Mouse (Mus musculus): ENCODE data around the gene Hist1h2bn.
"Not testable (repeated sequence)": the region's sequence is repeated elsewhere in the genome, so short reads cannot be mapped to it uniquely, and the experiment has no call there.

Hist1h2bn gene

DNA sequence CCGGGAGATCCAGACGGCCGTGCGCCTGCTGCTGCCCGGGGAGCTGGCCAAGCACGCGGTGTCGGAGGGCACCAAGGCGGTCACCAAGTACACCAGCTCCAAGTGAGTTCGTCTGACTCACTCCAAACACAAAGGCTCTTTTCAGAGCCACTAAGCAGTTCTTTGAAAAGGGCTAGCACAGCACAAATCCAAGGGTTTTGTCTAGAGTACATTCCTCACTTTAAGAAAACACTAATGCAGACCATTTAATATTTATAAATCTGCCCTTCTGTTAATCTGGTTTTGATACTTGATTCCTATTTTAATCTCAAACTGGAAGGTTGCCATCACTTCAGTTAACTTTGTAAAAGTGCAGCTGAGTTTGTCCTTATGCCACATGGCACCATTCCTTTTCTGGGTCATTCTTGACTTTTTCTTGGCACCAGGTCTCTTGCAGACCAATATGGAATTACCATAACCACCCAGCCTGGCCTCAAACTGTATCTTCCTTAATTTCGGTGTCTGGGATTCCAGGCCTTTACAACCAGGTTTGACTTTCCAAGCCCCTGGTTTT is 31.5 kb upstream of the Hist1h2bn start:
- in situ Hi-C loops (cut with MboI; ENCODE audit: low pct_unique_long_range_greater_than_20kb in 1 of 2, low sequenced_read_pairs in 2 of 2, unreplicated experiment in 1 of 2): no loop called here

DNA sequence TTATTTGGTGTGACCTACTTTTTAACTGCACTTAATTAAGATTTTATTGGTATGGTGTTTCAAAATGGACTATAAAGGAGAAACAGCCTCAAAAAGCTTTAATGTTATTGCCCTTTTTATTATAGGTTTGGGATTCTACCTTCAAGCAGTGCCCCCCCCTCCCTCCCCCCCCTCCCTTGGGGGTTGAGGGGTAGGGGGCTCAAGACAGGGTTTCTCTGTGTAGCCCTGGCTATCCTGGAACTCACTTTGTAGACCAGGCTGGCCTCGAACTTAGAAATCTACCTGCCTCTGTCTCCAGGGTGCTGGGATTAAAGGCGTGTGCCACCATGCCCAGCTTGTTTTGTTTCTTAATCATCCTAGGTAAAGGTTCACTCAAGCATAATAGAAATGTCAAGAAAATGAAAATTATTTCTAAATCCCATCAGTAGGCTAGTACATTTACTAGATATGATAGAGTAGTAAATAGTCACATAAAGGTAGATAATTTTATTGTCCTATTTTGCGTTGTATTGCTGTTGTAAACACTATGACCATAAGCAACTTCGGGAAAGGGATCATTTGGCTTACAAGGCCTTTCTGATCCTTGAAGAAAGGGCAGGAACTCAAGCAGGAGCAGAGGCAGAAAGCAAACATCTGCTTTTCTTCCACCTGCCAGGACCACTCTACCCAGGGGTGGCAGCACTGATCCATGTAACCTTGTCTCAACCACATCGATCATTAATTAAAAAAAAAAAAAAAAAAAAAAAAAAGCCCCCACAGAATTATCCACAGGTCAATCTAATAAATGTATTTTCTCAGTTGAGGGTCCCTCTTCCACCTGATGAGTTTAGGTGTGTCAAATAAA is 30.7 kb upstream of the Hist1h2bn start:
- in situ Hi-C loops (cut with MboI; ENCODE audit: low pct_unique_long_range_greater_than_20kb in 1 of 2, low sequenced_read_pairs in 2 of 2, unreplicated experiment in 1 of 2): no loop called here

DNA sequence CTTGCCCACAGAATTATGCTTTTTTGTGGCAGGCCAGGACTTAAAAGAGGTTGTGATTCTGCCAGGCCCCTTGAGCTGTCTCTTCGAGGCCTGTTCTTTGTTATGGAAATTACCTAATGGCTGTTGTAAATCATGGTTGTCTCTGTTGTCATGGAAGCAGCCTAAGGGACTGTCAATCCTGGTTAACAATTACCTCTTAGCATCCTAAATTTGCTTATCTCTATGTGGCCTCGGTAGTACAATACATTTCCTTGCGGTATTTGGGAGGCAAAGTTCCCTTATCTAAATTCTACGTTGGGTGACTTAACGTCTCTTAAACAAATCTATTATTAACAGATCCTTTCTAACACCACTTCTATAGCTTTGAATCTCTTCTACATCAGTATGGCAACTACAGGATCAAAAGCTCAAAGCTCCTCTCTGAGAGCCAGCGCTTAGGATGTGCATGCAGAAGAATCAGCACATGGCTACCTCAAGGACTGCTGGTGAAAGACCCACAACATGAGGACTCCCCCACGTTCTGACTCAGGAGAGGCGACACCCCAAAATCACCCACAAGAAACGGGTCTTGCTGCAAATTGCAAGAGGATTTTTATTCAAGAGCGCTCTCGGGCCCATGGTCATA is 25.9 kb upstream of the Hist1h2bn start:
- in situ Hi-C loops (cut with MboI; ENCODE audit: low pct_unique_long_range_greater_than_20kb in 1 of 2, low sequenced_read_pairs in 2 of 2, unreplicated experiment in 1 of 2): no loop called here

DNA sequence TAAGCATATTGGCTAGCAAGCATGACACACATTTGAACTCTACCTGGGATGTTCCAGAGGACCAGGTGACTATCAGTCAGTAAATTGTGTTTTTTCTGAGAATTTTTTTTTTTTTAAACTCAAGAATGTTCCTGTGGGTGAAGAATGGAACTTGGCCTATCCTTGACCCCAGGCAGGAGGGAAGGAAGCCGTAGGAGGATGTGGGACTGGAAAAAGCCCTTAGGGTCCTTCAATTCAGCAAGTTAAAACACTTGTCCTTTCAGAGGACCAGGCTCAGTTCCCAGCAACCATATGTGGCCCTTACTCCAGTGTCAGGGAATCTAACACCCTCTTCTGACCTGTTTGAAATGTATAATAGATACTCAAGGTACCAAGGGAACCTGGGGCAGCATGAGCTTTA is 24.4 kb upstream of the Hist1h2bn start:
- in situ Hi-C loops (cut with MboI; ENCODE audit: low pct_unique_long_range_greater_than_20kb in 1 of 2, low sequenced_read_pairs in 2 of 2, unreplicated experiment in 1 of 2): no loop called here

DNA sequence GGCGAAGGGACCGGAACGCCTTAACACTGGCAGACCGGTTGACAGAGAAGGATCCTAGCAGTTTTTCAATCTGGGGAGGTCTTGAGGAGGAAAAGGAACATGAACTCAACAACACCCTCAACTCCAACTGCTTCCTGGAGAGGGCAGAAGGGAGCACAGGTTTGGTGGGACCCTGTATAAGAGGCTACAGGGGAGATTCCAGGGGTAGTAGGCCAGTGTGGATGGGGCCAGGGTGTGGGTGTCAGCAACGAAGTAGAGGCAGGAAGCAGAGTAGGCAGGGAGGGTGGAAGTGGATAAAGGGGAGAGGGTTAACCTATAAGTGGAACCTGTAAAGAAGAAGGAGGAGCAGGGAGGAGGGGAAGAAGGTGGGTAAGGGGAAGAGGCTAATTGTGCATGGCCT is 20.5 kb upstream of the Hist1h2bn start:
- in situ Hi-C loops (cut with MboI; ENCODE audit: low pct_unique_long_range_greater_than_20kb in 1 of 2, low sequenced_read_pairs in 2 of 2, unreplicated experiment in 1 of 2): no loop called here

DNA sequence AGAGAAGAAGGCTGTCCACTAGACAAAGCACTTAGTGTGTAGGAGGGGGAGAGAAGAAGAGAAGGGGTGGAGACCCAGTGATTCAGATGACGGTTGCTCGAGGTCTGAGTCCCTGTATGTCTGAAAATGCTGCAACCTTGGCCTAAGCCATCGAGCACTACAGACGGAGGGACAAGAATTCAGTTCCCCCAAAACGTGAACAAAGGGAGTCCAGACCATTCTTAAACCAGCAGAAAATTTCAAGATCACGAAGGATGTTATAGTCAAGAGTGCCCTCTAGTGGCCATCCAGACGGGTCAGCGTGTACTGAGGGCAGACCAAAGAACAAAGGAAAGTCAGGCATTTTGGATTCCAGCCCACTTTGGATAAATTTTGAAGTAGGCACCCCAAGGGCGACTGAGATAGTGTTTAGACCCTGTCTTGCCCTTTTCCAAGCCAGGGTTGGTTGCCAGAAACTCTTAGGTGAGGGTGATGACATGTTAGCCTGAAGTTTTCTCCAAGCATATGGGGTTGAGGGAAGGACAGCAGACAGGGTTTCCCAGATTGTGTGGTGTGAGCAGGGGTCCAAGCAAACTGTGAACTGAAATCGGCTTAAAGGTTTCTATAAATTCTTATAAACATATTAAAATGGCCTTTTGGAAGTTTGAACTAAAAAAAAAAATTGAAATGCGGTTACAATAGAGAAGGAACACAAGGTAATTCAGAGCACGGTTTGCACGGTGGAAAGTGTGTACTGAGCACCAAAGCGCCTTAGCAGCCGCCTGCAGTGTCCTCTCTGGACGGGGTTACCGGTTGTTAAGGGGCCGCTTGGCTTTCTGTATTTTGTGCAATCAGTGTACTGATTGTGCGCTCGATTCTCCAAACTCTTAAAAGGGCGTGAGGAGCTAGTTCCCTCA is 19.7 kb upstream of the Hist1h2bn start:
- in situ Hi-C loops (cut with MboI; ENCODE audit: low pct_unique_long_range_greater_than_20kb in 1 of 2, low sequenced_read_pairs in 2 of 2, unreplicated experiment in 1 of 2): no loop called here

DNA sequence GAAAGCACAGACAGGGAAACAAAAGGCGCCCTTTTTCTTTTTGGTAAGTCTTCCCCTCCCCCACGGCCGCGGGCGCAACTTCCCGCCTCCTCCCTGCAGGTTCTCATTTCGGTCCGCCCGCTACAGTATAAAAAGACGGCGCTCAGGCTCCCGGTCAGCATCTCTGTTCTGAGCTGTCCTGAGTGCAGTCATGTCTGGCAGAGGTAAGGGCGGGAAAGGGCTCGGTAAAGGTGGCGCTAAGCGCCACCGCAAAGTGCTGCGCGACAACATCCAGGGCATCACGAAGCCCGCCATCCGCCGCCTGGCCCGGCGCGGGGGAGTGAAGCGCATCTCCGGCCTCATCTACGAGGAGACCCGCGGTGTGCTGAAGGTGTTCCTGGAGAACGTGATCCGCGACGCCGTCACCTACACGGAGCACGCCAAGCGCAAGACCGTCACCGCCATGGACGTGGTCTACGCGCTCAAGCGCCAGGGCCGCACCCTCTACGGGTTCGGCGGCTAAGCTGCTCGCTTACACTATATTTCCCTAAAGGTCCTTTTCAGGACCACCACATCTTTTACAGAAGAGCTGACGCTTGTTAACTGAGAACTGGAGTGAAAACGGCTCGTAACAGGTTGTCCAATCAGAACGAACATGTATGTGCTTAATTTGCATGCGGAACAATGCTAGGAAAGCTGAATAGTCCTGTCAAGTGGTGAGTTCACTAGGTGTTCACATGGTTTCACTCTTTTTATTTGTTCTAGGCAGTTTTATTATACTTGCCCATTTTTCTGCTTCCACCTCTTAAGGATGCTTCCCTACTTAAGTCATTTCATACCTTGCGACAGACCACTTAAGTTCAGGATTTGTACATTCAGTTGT is 18.8 kb upstream of the Hist1h2bn start, which contains the start of gene Hist1h4j:
Hist1h4j (plus strand) TSS at position 159 of the 862 bp plus-strand sequence.
- in situ Hi-C loops (cut with MboI; ENCODE audit: low pct_unique_long_range_greater_than_20kb in 1 of 2, low sequenced_read_pairs in 2 of 2, unreplicated experiment in 1 of 2): not testable (repeated sequence)

DNA sequence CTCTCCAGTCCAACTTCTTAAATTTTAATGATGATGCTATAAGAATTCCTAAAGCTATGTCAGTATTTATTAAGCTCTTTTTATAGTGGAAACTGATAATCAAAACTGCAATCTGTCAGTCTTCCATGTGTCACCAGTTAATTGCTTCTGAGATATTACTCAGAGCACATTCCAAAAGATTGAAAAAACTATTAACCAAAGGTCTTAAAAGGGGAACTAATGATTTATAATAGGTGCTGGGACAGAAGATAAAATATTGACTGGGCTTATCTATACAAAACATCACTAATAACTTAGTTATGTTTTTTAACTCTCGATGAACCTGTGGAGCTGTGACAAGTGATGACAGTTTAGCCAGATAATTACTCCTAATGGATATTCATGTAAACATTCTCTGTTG is 8.9 kb upstream of the Hist1h2bn start:
- in situ Hi-C loops (cut with MboI; ENCODE audit: low pct_unique_long_range_greater_than_20kb in 1 of 2, low sequenced_read_pairs in 2 of 2, unreplicated experiment in 1 of 2): no loop called here

DNA sequence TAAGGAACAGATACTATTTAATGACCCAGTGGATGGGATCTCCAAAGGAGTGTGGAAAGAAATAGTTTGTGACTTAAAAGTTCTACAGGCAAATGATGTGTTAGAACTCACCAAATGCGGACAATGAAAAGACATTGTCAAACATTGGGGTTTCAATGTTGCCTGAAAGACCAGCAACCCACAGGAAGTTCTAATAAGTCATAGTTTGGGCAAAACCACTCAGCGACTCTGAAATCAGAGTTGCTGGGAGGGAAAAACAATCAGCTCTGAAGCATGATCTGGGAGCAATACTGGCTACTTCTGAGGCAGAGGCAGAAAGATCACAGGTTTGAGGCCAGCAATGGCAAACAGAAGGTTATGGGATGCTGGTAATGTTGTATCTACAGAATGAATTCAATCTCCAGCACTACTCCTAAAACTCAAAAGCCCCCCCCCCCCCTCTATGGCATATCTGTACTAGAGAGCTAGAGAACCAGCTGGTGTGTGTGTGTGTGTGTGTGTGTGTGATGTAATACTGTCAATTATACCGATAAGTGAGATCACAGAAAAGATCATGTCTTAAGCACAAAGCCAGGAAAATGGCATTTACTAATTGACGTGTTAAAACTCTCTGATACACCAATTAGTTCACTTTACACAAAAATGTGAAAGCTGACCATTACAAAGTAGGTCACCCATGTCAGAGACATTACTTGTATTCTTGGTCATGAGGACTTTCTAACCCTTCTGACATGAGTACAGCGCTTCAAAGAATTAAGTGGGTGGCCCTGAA is 4.3 kb upstream of the Hist1h2bn start:
- in situ Hi-C loops (cut with MboI; ENCODE audit: low pct_unique_long_range_greater_than_20kb in 1 of 2, low sequenced_read_pairs in 2 of 2, unreplicated experiment in 1 of 2): no loop called here

DNA sequence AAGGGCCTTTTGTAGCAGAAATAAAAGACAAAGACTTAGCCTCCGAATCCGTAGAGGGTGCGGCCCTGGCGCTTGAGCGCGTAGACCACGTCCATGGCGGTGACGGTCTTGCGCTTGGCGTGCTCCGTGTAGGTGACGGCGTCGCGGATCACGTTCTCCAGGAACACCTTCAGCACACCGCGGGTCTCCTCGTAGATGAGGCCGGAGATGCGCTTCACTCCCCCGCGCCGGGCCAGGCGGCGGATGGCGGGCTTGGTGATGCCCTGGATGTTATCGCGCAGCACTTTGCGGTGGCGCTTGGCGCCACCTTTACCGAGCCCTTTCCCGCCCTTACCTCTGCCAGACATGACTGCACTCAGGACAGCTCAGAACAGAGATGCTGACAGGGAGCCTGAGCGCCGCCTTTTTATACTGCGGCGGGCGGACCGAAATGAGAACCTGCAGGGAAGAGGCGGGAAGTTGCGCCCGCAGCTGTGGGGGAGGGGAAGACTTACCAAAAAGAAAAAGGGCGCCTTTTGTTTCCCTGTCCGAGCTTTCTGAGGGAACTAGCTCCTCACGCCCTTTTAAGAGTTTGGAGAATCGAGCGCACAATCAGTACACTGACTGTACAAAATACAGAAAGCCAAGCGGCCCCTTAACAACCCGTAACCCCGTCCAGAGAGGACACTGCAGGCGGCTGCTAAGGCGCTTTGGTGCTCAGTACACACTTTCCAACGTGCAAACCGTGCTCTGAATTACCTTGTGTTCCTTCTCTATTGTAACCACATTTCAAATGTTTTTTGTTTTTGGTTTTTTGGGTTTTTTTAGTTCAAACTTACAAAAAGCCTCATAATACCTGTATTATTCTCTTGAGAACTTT is 3.5 kb upstream of the Hist1h2bn start, which contains the start of gene Hist1h4k:
Hist1h4k (minus strand) TSS at position 347 of the 859 bp plus-strand sequence.
- in situ Hi-C loops (cut with MboI; ENCODE audit: low pct_unique_long_range_greater_than_20kb in 1 of 2, low sequenced_read_pairs in 2 of 2, unreplicated experiment in 1 of 2): not testable (repeated sequence)

DNA sequence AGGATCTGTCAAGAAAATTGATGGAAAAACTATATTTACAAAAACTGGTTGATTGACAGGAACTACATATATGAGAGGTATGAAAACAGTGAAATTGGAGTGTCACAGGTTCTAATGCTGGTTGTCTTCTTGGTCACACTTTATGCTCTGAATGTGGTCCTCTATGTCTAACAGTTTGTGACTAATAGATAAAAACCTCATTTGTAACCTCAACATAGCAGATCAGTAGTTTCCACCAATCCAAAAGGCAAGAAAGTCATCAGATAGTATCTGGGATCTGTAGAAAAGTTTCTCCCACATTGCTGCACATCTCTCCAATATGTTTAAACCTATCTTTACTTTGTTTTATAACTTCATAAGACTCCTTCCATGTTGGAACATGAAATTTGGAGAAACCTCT is 2.5 kb upstream of the Hist1h2bn start:
- in situ Hi-C loops (cut with MboI; ENCODE audit: low pct_unique_long_range_greater_than_20kb in 1 of 2, low sequenced_read_pairs in 2 of 2, unreplicated experiment in 1 of 2): no loop called here

DNA sequence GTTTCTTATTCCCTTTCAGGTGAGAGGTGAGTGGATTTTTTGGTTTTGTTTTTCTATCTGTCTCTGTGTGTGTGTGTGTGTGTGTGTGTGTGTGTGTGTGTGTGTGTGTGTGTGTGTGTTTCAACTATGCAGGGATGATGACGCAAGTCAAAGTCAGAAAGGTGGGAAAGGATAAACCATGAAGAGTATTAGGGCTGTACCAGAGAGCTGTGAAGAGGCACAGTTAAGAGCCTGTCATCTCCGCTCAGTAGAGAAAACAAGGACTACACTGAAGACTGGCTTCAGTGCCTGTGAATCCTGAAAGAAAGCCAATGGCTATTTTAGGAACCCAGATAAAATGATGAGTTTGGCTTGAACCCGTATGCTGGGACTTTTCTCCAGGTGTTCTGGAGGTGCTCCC is 2.1 kb upstream of the Hist1h2bn start:
- in situ Hi-C loops (cut with MboI; ENCODE audit: low pct_unique_long_range_greater_than_20kb in 1 of 2, low sequenced_read_pairs in 2 of 2, unreplicated experiment in 1 of 2): no loop called here

DNA sequence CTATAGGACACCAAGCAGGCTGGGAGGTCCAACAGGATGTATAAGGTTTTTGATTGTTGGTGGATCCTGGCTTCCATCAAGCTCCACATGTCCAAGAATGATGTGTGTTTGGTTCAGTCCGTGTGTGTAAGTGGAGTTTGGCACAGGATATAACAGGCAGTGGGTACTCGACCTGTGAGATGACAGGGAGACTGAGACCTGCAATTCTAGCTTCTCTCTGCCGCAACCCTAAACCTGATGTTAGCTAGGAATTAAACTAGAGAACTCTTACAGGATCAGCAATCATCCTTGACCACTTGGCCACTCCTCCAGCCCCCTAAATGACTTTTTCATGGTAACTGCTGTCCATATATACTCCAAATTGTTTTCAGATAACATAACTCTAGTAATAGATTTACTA is 1.6 kb upstream of the Hist1h2bn start:
- in situ Hi-C loops (cut with MboI; ENCODE audit: low pct_unique_long_range_greater_than_20kb in 1 of 2, low sequenced_read_pairs in 2 of 2, unreplicated experiment in 1 of 2): no loop called here

DNA sequence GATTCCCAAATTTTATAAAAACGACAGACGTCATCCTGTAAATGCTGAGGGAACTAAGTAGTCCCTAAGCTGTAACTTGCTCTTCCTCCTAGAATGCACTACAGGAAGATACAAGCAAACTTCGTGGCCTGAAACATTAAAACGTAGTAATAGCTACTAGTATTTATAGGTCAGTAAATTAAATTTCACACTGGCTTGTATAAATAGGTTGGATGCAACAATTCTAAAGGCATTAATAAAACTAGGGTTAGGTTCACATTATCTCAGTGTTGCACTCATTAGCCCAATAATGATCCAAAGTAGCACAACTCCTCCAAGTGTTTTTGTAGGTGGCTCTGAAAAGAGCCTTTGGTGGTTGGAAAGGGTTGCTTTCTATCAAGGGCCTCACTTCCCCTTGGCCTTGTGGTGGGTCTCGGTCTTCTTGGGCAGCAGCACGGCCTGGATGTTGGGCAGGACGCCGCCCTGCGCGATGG is 836 bp upstream of the Hist1h2bn start:
- in situ Hi-C loops (cut with MboI; ENCODE audit: low pct_unique_long_range_greater_than_20kb in 1 of 2, low sequenced_read_pairs in 2 of 2, unreplicated experiment in 1 of 2): no loop called here

DNA sequence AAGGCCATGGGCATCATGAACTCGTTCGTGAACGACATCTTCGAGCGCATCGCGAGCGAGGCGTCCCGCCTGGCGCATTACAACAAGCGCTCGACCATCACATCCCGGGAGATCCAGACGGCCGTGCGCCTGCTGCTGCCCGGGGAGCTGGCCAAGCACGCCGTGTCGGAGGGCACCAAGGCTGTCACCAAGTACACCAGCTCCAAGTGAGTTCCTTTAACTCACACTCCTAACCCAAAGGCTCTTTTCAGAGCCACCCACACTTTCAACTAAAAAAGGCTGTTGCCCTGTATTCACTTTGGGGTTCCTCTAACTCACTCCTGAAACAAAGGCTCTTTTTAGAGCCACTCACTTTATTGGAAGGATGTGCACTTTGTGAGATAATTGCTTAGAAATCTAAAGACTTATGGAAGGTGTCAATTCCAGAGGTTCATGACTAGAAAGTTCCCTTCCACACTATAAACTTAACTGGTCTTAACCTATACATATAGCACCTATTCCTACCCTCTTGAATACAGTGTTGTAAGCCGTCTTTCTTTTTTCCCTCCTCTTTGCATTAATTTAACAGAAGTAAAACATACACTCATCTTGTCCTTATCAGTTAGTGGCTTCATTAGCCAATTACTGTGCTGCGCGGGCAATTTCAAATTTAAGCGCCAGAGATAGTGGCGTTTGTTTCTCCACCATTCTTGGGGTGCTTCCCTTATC is 525 bp downstream of the Hist1h2bn start:
- in situ Hi-C loops (cut with MboI; ENCODE audit: low pct_unique_long_range_greater_than_20kb in 1 of 2, low sequenced_read_pairs in 2 of 2, unreplicated experiment in 1 of 2): not testable (repeated sequence)

DNA sequence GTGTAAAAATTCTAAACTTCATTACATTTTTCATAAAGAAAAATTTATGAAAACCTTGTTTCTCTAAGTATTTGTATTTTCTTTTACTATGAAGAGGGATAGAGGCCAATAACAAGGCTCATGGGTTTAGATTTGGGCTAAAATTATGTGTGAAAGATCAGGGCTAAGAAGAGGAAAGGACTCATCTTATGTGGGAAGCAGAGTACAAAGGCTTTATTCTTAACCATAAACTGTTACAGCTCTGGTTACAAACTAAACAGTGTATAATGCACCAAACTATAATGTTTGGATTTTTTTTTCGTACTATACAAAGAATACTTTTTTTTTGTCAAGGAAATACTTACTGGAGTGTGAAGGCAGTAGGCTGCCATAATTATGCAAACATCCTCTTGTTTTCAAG is 1.8 kb downstream of the Hist1h2bn start:
- in situ Hi-C loops (cut with MboI; ENCODE audit: low pct_unique_long_range_greater_than_20kb in 1 of 2, low sequenced_read_pairs in 2 of 2, unreplicated experiment in 1 of 2): no loop called here
